Mouse (Mus musculus): ENCODE data around the gene Nol12.

Nol12 gene

GRCm38 (mm10) chr15:78992235-78992634 lies 57.5 kb downstream of the Nol12 start:
- no peak for DNase-seq (ENCODE audit: low spot score)

GRCm38 (mm10) chr15:78992925-78993324 lies 58.2 kb downstream of the Nol12 start:
- DNase-seq (ENCODE audit: low spot score), result no peak

Data from testis, postnatal 14 days (tissue).